Mouse (Mus musculus) brain, embryonic 14.5 days (tissue): ENCODE data around the gene Smok2a. TPM values are rescaled to one million over a fixed set of nuclear protein-coding genes. Genes with fewer than 3 reads are reported as not detected.
"Not testable (repeated sequence)": the region's sequence is repeated elsewhere in the genome, so short reads cannot be mapped to it uniquely, and the experiment has no call there.

ENCODE experiments used
- DNase-seq: peaks from one replicate; pipeline ENCODE4 v3.0.0-alpha.2; 2011; ENCODE audit warnings: low read depth
- CTCF ChIP-seq: fragments of 200-500 bp; IDR thresholded peaks from 2 replicates; pipeline ENCODE4 v1.5.1; 2012; ENCODE audit warnings: inconsistent platforms, mild to moderate bottlenecking, moderate library complexity, borderline replicate concordance; ENCODE audit not compliant: insufficient read depth, insufficient read length; ENCODE audit errors: extremely low read depth
- POLR2A ChIP-seq: fragments of 200-500 bp; IDR thresholded peaks from 2 replicates; pipeline ENCODE4 v1.6.1; 2012; ENCODE audit warnings: mild to moderate bottlenecking, inconsistent platforms, borderline replicate concordance; ENCODE audit not compliant: poor library complexity, insufficient read depth, insufficient read length, severe bottlenecking; ENCODE audit errors: extremely low read depth
- polyA plus RNA-seq: library from polyadenylated mRNA; depleted of rRNA; stranded (reverse); fragments of >200 nt; gene quantifications from 2 replicates; pipeline ENCODE4 v1.2.3, GENCODE M21; 2012; rRNA removed

The Smok2a gene
- polyA plus RNA-seq, 1 experiment: not detected

DNA sequence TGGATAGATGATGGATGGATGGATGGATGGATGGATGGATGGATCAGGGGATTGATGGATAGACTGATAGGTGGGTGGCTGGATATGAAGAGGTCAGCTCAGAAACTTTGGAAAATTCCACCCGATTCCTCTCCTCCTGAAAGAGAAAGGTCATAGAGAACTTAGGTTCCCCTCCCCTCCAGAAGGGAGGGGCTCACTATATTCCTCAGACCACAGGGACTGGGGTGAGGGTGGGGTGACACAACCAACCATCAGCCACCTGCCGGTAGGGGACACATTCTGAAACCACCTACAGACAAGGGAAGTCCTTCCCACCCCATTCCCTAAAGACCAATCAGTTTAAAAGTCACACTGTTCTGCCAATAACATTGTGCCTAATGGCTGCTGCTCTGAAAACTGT lies 14.5 kb upstream of the Smok2a start:
- no peak for DNase-seq
- no peak for TF ChIP-seq CTCF

GRCm38 (mm10) chr17:13208460-13208859 lies 12.5 kb upstream of the Smok2a start:
- not testable (repeated sequence) for DNase-seq

DNA sequence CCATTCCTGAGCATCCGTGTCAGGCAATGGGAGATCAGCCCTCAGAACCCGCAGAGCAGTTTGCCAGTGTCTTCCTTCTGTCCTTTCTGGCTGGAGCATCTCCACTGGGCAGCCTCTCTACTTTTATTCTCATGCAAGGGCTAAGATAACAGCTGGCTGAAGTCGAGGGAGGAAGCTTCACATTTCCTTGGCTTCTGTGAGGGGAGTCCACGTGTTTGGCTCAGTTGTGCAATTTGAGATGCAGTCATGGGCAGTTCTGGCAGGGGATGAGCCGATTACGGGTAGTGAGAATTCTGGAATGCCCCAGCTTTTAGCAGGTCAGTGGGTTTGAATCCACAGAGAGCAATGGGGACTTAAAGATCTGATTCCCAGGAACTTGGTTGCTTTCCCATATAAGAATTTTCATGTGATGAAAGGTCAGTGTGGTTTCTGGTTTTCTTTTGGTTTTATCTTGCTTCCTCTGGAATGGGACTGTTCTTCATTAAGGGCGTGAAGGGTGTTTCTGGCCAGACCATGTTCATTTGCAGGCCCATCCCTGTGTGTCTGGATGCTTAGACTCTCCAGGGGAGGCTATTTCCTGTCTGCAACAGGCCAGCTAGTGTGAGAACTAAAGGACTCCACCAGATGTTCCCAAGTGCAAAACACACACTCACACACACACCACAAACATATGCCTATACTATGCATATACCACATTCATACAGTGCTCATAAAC lies 8.7 kb upstream of the Smok2a start:
- DNase-seq: no peak
- TF ChIP-seq POLR2A: no peak
- TF ChIP-seq CTCF: no peak

GRCm38 (mm10) chr17:13214169-13214568 lies 6.8 kb upstream of the Smok2a start:
- DNase-seq: no peak
- TF ChIP-seq CTCF: no peak
- no peak for TF ChIP-seq POLR2A

DNA sequence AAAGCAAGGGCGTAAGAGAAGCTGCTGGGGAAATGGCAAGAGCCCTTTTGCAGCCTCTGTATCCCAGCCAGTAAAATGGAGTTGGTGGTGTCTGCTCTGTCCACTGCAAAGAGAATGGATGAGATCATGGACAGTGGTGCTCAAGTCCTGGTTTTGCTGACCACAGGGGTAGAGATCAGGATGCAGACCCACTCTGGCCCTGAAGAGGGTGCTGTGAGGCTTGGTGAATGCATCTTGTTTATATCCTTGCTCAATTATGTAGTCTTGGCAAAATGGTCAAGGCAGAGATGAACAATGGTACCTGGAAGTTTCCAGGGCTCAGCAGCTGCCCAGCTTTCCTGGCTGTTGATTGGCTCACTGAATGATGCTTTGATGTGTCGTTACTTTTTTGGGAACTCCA lies 5.4 kb upstream of the Smok2a start:
- TF ChIP-seq POLR2A (no peak), CTCF (no peak)

GRCm38 (mm10) chr17:13221921-13222320 lies 933 bp downstream of the Smok2a start:
- not testable (repeated sequence) for DNase-seq

More for the DNA sequence above, 5.4 kb upstream of the Smok2a start:
- no peak for DNase-seq

- not testable (repeated sequence) for DNase-seq
Measured at GRCm38 (mm10) chr17:13229957-13230356, 9.0 kb downstream of the Smok2a start, which contains the start of gene Smok2b. Gene Smok2b, plus strand, starts transcription at chr17:13230257.

- not testable (repeated sequence) for DNase-seq
Measured at GRCm38 (mm10) chr17:13239461-13239860, 18.5 kb downstream of the Smok2a start.

- not testable (repeated sequence) for DNase-seq
Measured at GRCm38 (mm10) chr17:13240807-13241727, 20.1 kb downstream of the Smok2a start.

DNA sequence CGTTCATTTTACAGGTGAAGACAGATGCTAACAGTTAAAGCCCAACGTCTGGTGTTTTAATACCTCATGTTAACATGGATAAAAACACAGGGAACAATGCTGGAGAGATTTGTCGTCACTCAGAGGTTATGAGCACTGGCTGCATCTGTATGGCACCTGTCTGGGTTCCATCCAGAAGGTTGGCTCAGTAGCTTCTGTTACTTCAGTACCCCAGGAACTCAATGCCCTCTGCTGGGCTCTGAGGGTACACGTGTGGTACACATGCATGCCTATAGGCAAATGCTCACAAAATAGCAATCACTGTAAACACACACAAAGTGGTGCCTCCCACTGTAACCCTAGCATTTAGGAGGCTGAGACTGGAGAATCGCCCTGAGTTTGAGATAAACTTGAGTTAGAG lies 33.8 kb downstream of the Smok2a start:
- DNase-seq: not testable (repeated sequence)

Other genes with a start within 250 kb of the Smok2a start
- 75.7 and 83.7 TPM in 2 replicates for gene Wtap, start 227.0 kb upstream of the Smok2a start, polyA plus RNA-seq
- 159 and 183 TPM in 2 replicates for gene Sod2, start 214.3 kb upstream of the Smok2a start, polyA plus RNA-seq
- gene Gpr31b, start 168.9 kb upstream of the Smok2a start, polyA plus RNA-seq: 0.07 and 0.15 TPM in 2 replicates
- gene Tcp10b, start 160.1 kb upstream of the Smok2a start, polyA plus RNA-seq: 0.27 and 0.40 TPM in 2 replicates
- 0.05 and 0.08 TPM in 2 replicates for gene Unc93a, start 89.4 kb upstream of the Smok2a start, polyA plus RNA-seq
- not detected in 2 replicates for gene Smok2b, start 9.1 kb downstream of the Smok2a start, polyA plus RNA-seq
- not detected in 2 replicates for gene Tcp10c, start 133.4 kb downstream of the Smok2a start, polyA plus RNA-seq